In genomic region chr2:54078961-54079360, GRCm38 (mm10) we compare ENCODE assay signal across 17 mouse cellular contexts. TPM values are rescaled to one million over a fixed set of nuclear protein-coding genes. Genes with fewer than 3 reads are reported as not detected.
DNase-seq lines count a peak whose midpoint lies in the region; ATAC-seq lines count a peak whose summit lies in the region.
"Had no signal": no experiment of that assay in that cellular context is flagged by ENCODE, and none has a peak within 500 bp of the region (broad histone marks: within the 10 kb centered on the region; RNA-seq: fewer than 3 reads in every experiment).

No protein-coding gene starts in this region.

- H3K9me3 ChIP-seq in forebrain, embryonic 14.5 days (replicated peaks; ENCODE audit: control insufficient read depth, low read length), result no peaks in the 10 kb centered on the region
- no peaks in the 10 kb centered on the region for H3K9me3 ChIP-seq in forebrain, embryonic 10.5 days
- H3K9me3 ChIP-seq in hindbrain, embryonic 12.5 days (replicated peaks), result no peaks in the 10 kb centered on the region
- no peaks in the 10 kb centered on the region for H3K9me3 ChIP-seq in midbrain, embryonic 13.5 days

- H3K9ac ChIP-seq in forebrain, embryonic 14.5 days (ENCODE audit: low read length), result no peak overlapping the region; the same call in 1 of the 2 replicates
- no peak overlapping the region for H3K9ac ChIP-seq in hindbrain, embryonic 12.5 days
- H3K9ac ChIP-seq in midbrain, embryonic 13.5 days (replicated peaks), result no peak overlapping the region

- no peak for DNase-seq in forebrain, embryonic 14.5 days (ENCODE audit: low spot score)
- DNase-seq in forebrain, embryonic 10.5 days (ENCODE audit: extremely low spot score, low spot score), result no peak
- DNase-seq in NIH3T3 (ENCODE audit: low read depth) (peak; percentile 7), adipocyte (ENCODE audit: low spot score) (no peak)
- no peak for DNase-seq in spleen, postnatal 14 days (ENCODE audit: low spot score in 2 of 2)
- DNase-seq in heart, adult 11 months, result no peak
- DNase-seq: cerebellum, adult 11 months; heart, postnatal 14 days; kidney, postnatal 10 days; layer of hippocampus, adult 9-11 months; lung, adult 2 months; lung, postnatal 4 days; right cerebral cortex, postnatal 25 days had no signal

- WGBS in forebrain, embryonic 14.5 days, result 77% methylated on average over 7 of the region's 7 CpGs
- WGBS in forebrain, embryonic 10.5 days, result 86% methylated on average over 7 of the region's 7 CpGs
- 60% methylated on average over 7 of the region's 7 CpGs for WGBS in hindbrain, embryonic 12.5 days
- WGBS in midbrain, embryonic 13.5 days, result 55% methylated on average over 7 of the region's 7 CpGs

- 0 out of 2 replicates have a peak overlapping the region, but pooled peaks have one; percentile 5 for H3K4me2 ChIP-seq in forebrain, embryonic 14.5 days (ENCODE audit: low read length)
- H3K4me2 ChIP-seq in hindbrain, embryonic 12.5 days (replicated peaks), result no peak overlapping the region
- no peak overlapping the region for H3K4me2 ChIP-seq in midbrain, embryonic 13.5 days (replicated peaks)

- H3K27me3 ChIP-seq in forebrain, embryonic 14.5 days (replicated peaks; ENCODE audit: control insufficient read depth, insufficient read depth, low read length), result no peaks in the 10 kb centered on the region
- peaks cover 28% of the 10 kb centered on the region for H3K27me3 ChIP-seq in forebrain, embryonic 10.5 days (ENCODE audit: poor library complexity, severe bottlenecking)
- no peaks in the 10 kb centered on the region for H3K27me3 ChIP-seq in hindbrain, embryonic 12.5 days
- peaks cover 14% of the 10 kb centered on the region; the same call in 1 of the 2 replicates for H3K27me3 ChIP-seq in midbrain, embryonic 13.5 days

- H3K36me3 ChIP-seq in forebrain, embryonic 14.5 days (ENCODE audit: control insufficient read depth, insufficient read depth, low read length), result no peaks in the 10 kb centered on the region
- H3K36me3 ChIP-seq in forebrain, embryonic 10.5 days (replicated peaks), result no peaks in the 10 kb centered on the region
- no peaks in the 10 kb centered on the region for H3K36me3 ChIP-seq in hindbrain, embryonic 12.5 days
- no peaks in the 10 kb centered on the region for H3K36me3 ChIP-seq in midbrain, embryonic 13.5 days

- ATAC-seq in forebrain, embryonic 14.5 days, result no peak
- peak; percentile 58 for ATAC-seq in hindbrain, embryonic 12.5 days (ENCODE audit: low FRiP score)
- peak; percentile 64; the same call in 1 of the 2 replicates for ATAC-seq in midbrain, embryonic 13.5 days
- ATAC-seq: intestine, postnatal 0 days had no signal

- H3K27ac ChIP-seq in forebrain, embryonic 14.5 days (ENCODE audit: low read depth, low read length), result no peak overlapping the region
- no peak overlapping the region for H3K27ac ChIP-seq in forebrain, embryonic 10.5 days
- no peak overlapping the region for H3K27ac ChIP-seq in hindbrain, embryonic 12.5 days
- H3K27ac ChIP-seq in midbrain, embryonic 13.5 days, result no peak overlapping the region

- H3K4me3 ChIP-seq in forebrain, embryonic 14.5 days (ENCODE audit: low read depth, low read length), result no peak overlapping the region
- no peak overlapping the region for H3K4me3 ChIP-seq in forebrain, embryonic 10.5 days
- H3K4me3 ChIP-seq in hindbrain, embryonic 12.5 days, result no peak overlapping the region
- H3K4me3 ChIP-seq in midbrain, embryonic 13.5 days (replicated peaks), result no peak overlapping the region

- peaks cover 7% of the 10 kb centered on the region; the same call in 1 of the 2 replicates for H3K4me1 ChIP-seq in forebrain, embryonic 14.5 days (ENCODE audit: control insufficient read depth, insufficient read depth, low read length)
- peaks cover 52% of the 10 kb centered on the region for H3K4me1 ChIP-seq in forebrain, embryonic 10.5 days
- H3K4me1 ChIP-seq in hindbrain, embryonic 12.5 days, result peaks cover 10% of the 10 kb centered on the region; the same call in 1 of the 2 replicates
- peaks cover 27% of the 10 kb centered on the region for H3K4me1 ChIP-seq in midbrain, embryonic 13.5 days (replicated peaks)

RNA-seq across cellular contexts. Expression of gene Rprm, which starts 6.4 kb away (rescaled TPM):
- 81.9 and 87.7 TPM in 2 replicates for polyA plus RNA-seq in forebrain, embryonic 14.5 days (2014; fragmentation: Nextera tagmentation; extraction: Ambion mirVana)
- polyA plus RNA-seq in forebrain, embryonic 10.5 days (2016; fragmentation: Nextera tagmentation; extraction: Ambion mirVana), result 46.6 and 47.1 TPM in 2 replicates
- 91.2 and 100 TPM in 2 replicates for polyA plus RNA-seq in hindbrain, embryonic 12.5 days (2016; fragmentation: Nextera tagmentation; extraction: Ambion mirVana)
- 65.8 and 71.4 TPM in 2 replicates for polyA plus RNA-seq in midbrain, embryonic 13.5 days (2015; fragmentation: Nextera tagmentation; extraction: Ambion mirVana)
- polyA plus RNA-seq: liver, adult 2 months had no signal
